Mouse (Mus musculus): ENCODE data around the gene Gm4907. TPM values are rescaled to one million over a fixed set of nuclear protein-coding genes. Genes with fewer than 3 reads are reported as not detected.
"Not testable (repeated sequence)": the region's sequence is repeated elsewhere in the genome, so short reads cannot be mapped to it uniquely, and the experiment has no call there.

Gm4907 gene
- polyA plus RNA-seq (2012; rRNA removed), result 10.8 and 11.4 TPM in 2 replicates

- H3K36me3 ChIP-seq (ENCODE audit: control insufficient read depth, insufficient read depth, low read length); H3K27me3 ChIP-seq (ENCODE audit: control insufficient read depth, insufficient read depth, low read length); H3K4me3 ChIP-seq (ENCODE audit: control insufficient read depth, low read depth, low read length); H3K27ac ChIP-seq (ENCODE audit: control insufficient read depth, insufficient read depth, low read depth, low read length); H3K4me1 ChIP-seq (ENCODE audit: control insufficient read depth, insufficient read depth, low read length): not testable (repeated sequence)
These were observed at the start of gene Gm4907 for GRCm38 (mm10) chrX:23882253-23882652. Gene Gm4907, plus strand, starts transcription at chrX:23882553.

DNA sequence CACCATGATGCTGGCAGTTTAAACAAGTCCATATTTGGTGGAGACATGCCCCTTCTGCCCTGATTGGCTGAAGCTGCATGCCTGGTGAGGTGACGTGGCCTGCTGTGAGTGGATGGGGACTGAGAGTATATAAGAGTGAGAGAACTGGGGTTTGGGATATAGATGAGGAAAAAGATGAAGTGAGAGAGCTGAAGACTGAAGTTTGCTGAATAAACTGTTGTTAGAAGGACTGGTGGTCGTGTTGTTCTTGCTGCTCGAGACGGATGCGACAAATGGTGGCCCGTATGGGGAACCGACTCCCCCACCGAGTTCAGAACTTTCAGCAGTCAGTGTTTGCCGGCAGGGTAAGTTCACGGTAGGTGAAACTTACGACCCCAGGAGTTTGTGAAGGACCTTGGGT lies 48.6 kb upstream of the Gm4907 start:
- not testable (repeated sequence) for H3K4me1 ChIP-seq (ENCODE audit: control insufficient read depth, insufficient read depth, low read length); H3K36me3 ChIP-seq (ENCODE audit: control insufficient read depth, insufficient read depth, low read length); H3K4me3 ChIP-seq (ENCODE audit: control insufficient read depth, low read depth, low read length); H3K27me3 ChIP-seq (ENCODE audit: control insufficient read depth, insufficient read depth, low read length); H3K27ac ChIP-seq (ENCODE audit: control insufficient read depth, insufficient read depth, low read depth, low read length)

DNA sequence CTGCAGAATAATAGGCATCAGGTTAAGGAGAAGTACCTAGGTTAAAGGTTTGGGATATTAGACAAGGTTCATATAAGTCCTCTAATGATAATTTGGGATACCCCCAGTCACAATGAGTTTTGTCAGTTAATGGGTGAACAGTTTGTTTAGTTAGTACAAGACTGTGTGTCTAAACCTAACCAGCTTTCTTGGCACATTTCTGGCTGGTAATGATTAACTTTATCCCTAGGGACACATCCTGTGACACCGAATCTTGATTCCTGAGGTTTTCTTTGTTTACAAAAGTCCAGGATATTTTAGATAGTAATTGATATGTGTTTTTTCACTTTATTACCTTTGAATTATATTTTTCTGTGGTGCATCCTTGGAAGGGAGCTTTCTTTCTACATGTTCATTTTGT lies 41.4 kb upstream of the Gm4907 start:
- Histone ChIP-seq H3K4me3 (ENCODE audit: control insufficient read depth, low read depth, low read length) (no peak overlapping the region), H3K27ac (ENCODE audit: control insufficient read depth, insufficient read depth, low read depth, low read length) (no peak overlapping the region), H3K27me3 (ENCODE audit: control insufficient read depth, insufficient read depth, low read length) (no peaks in the 10 kb centered on the region), H3K36me3 (ENCODE audit: control insufficient read depth, insufficient read depth, low read length) (no peaks in the 10 kb centered on the region), H3K4me1 (ENCODE audit: control insufficient read depth, insufficient read depth, low read length) (no peaks in the 10 kb centered on the region)
- TF ChIP-seq CTCF (IDR thresholded peaks at IDR 0.05; ENCODE audit: control insufficient read depth, insufficient read depth, insufficient replicate concordance, low read depth, low read length), result no peak
- TF ChIP-seq POLR2A (IDR thresholded peaks at IDR 0.05; ENCODE audit: control insufficient read depth, low read depth, low read length), result no peak

DNA sequence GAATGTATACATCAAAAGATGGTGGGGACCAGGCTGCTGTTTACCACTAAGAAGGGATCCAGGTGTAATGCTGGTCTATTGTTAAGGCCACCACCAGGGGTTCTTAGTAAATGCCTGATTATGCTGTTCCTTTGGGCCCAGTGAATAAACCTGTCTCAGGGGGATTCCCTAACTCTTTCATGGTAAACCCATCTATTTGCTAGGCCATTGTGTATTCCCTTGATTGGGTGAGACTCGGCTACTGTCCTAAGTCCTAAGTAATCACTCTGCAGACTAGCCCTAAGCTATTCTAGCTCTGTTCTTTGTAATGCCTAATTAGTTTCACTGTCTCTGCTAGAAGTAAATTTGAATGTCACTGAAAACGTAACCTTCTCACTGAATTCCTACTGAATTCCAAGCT lies 71.8 kb downstream of the Gm4907 start:
- no peak for TF ChIP-seq CTCF (IDR thresholded peaks at IDR 0.05; ENCODE audit: control insufficient read depth, insufficient read depth, insufficient replicate concordance, low read depth, low read length)
- TF ChIP-seq POLR2A (IDR thresholded peaks at IDR 0.05; ENCODE audit: control insufficient read depth, low read depth, low read length), result no peak

More for the DNA sequence above, 71.8 kb downstream of the Gm4907 start:
- Histone ChIP-seq H3K27me3 (ENCODE audit: control insufficient read depth, insufficient read depth, low read length) (no peaks in the 10 kb centered on the region), H3K27ac (ENCODE audit: control insufficient read depth, insufficient read depth, low read depth, low read length) (no peak overlapping the region), H3K4me3 (ENCODE audit: control insufficient read depth, low read depth, low read length) (no peak overlapping the region), H3K4me1 (ENCODE audit: control insufficient read depth, insufficient read depth, low read length) (no peaks in the 10 kb centered on the region), H3K36me3 (ENCODE audit: control insufficient read depth, insufficient read depth, low read length) (no peaks in the 10 kb centered on the region)

Other genes with a start within 250 kb of the Gm4907 start
- 0.40 and 0.74 TPM in 2 replicates for gene Wdr44, start 189.5 kb upstream of the Gm4907 start, polyA plus RNA-seq (2012; rRNA removed)
- 5.2 and 6.5 TPM in 2 replicates for gene Gm4985, start 76.4 kb downstream of the Gm4907 start, polyA plus RNA-seq (2012; rRNA removed)

Data from testis, adult 2 months (tissue).